Mouse (Mus musculus) CH12.LX (cell line): ENCODE data around the gene Sgca. TPM values are rescaled to one million over a fixed set of nuclear protein-coding genes. Genes with fewer than 3 reads are reported as not detected.

Experiments used
- DNase-seq: peaks from one replicate; pipeline ENCODE4 v3.0.0-alpha.2; 2013; ENCODE audit errors: extremely low read depth
- H3K27ac ChIP-seq: 2 replicates; pipeline ENCODE4 v1.5.1; 2012; ENCODE audit warnings: low read depth, mild to moderate bottlenecking, control low read depth, moderate library complexity; ENCODE audit not compliant: insufficient read depth
- H3K27me3 ChIP-seq: replicated peaks from 2 replicates; pipeline ENCODE3; 2012; ENCODE audit warnings: inconsistent platforms
- H3K36me3 ChIP-seq, 2 experiments: replicated peaks in 1 of 2; 2 replicates each; pipeline versions ENCODE3 to v1.6.1; 2012; ENCODE audit warnings: inconsistent platforms in 1 of 2, low read length in 1 of 2, mild to moderate bottlenecking in 1 of 2, mixed read lengths in 1 of 2, moderate library complexity in 1 of 2; ENCODE audit not compliant: control insufficient read depth in 1 of 2, insufficient read depth in 1 of 2
- H3K4me1 ChIP-seq, 2 experiments: 2 replicates each; pipeline ENCODE4 v1.6.1; 2012; ENCODE audit warnings: inconsistent platforms in 1 of 2, moderate library complexity in 1 of 2; ENCODE audit not compliant: insufficient read depth in 2 of 2, control insufficient read depth in 1 of 2
- H3K4me2 ChIP-seq: 2 replicates; pipeline ENCODE4 v1.6.1; 2012; ENCODE audit warnings: low read depth, mild to moderate bottlenecking, control low read depth; ENCODE audit not compliant: poor library complexity, insufficient read depth, severe bottlenecking
- H3K4me3 ChIP-seq, 3 experiments: fragments of 150-350 bp in 1 of 3; sonication (generic) in 1 of 3; replicated peaks in 1 of 3; 2 replicates each; pipeline versions ENCODE3 to v1.5.1; 2011 to 2012; ENCODE audit warnings: low read depth in 2 of 3, low read length in 2 of 3, mild to moderate bottlenecking in 2 of 3, moderate library complexity in 2 of 3, control low read depth in 1 of 3, improper control_type of control experiment in 1 of 3, inconsistent platforms in 1 of 3, mixed read lengths in 1 of 3; ENCODE audit not compliant: poor library complexity in 1 of 3
- H3K79me2 ChIP-seq: replicated peaks from 2 replicates; pipeline ENCODE4 v1.6.1; 2012; ENCODE audit warnings: mild to moderate bottlenecking, moderate library complexity; ENCODE audit not compliant: control insufficient read depth, poor library complexity, insufficient read depth, severe bottlenecking; ENCODE audit errors: extremely low read depth
- H3K9ac ChIP-seq: 2 replicates; pipeline ENCODE4 v1.6.1; 2012; ENCODE audit warnings: low read depth, mild to moderate bottlenecking, control low read depth, moderate library complexity; ENCODE audit not compliant: insufficient read depth
- H3K9me3 ChIP-seq: replicated peaks from 2 replicates; pipeline ENCODE3; 2012; ENCODE audit warnings: low read length, inconsistent platforms, mixed read lengths
- CHD1 ChIP-seq: IDR thresholded peaks from 2 replicates; pipeline ENCODE4 v1.6.1; 2012; ENCODE audit warnings: low read depth, low read length, improper control_type of control experiment, inconsistent platforms
- ELF1 ChIP-seq: IDR thresholded peaks from 2 replicates; pipeline ENCODE4 v1.6.1; 2014; ENCODE audit warnings: low read depth, mild to moderate bottlenecking, inconsistent platforms, low read length, improper control_type of control experiment
- GABPA ChIP-seq: IDR thresholded peaks from 2 replicates; pipeline ENCODE4 v1.6.1; 2012; ENCODE audit warnings: low read depth, low read length, improper control_type of control experiment, inconsistent platforms; ENCODE audit not compliant: insufficient replicate concordance
- JUND ChIP-seq: conservative IDR thresholded peaks from 2 replicates; pipeline ENCODE4 v1.6.1; 2011; ENCODE audit warnings: low read depth, low read length, improper control_type of control experiment
- KAT2A ChIP-seq: IDR thresholded peaks from 2 replicates; pipeline ENCODE4 v1.6.1; 2012; ENCODE audit warnings: low read length, improper control_type of control experiment, inconsistent platforms; ENCODE audit not compliant: insufficient replicate concordance
- MAFK ChIP-seq: IDR thresholded peaks from 2 replicates; pipeline ENCODE4 v1.6.1; 2011; ENCODE audit warnings: low read length, improper control_type of control experiment; ENCODE audit not compliant: insufficient replicate concordance
- MAX ChIP-seq: IDR thresholded peaks from 2 replicates; pipeline ENCODE4 v1.6.1; 2011; ENCODE audit warnings: low read length, improper control_type of control experiment
- MAZ ChIP-seq: IDR thresholded peaks from 2 replicates; pipeline ENCODE4 v1.6.1; 2012; ENCODE audit warnings: low read depth, mild to moderate bottlenecking, inconsistent platforms, low read length, improper control_type of control experiment, moderate library complexity
- MYC ChIP-seq: IDR thresholded peaks from 2 replicates; pipeline ENCODE4 v1.6.1; 2011; ENCODE audit warnings: low read depth, mild to moderate bottlenecking, improper control_type of control experiment, low read length
- NRF1 ChIP-seq: IDR thresholded peaks from 2 replicates; pipeline ENCODE4 v1.6.1; 2014; ENCODE audit warnings: low read depth, mild to moderate bottlenecking, inconsistent platforms, low read length, improper control_type of control experiment, moderate library complexity
- PAX5 ChIP-seq: IDR thresholded peaks from 2 replicates; pipeline ENCODE4 v1.6.1; 2012; ENCODE audit warnings: low read length, inconsistent platforms, mixed read lengths
- POLR2A ChIP-seq: IDR thresholded peaks from 2 replicates; pipeline ENCODE4 v1.6.1; 2011; ENCODE audit warnings: low read depth, mild to moderate bottlenecking, improper control_type of control experiment, low read length
- POLR2AphosphoS2 ChIP-seq: IDR thresholded peaks from 2 replicates; pipeline ENCODE4 v1.6.1; 2011; ENCODE audit warnings: low read depth, low read length, improper control_type of control experiment
- SIN3A ChIP-seq: IDR thresholded peaks from 2 replicates; pipeline ENCODE4 v1.6.1; 2012; ENCODE audit warnings: low read length, improper control_type of control experiment, inconsistent platforms
- SMC3 ChIP-seq: IDR thresholded peaks from 2 replicates; pipeline ENCODE4 v1.6.1; 2011; ENCODE audit warnings: low read depth, low read length, improper control_type of control experiment
- USF2 ChIP-seq: conservative IDR thresholded peaks from 2 replicates; pipeline ENCODE4 v1.6.1; 2011; ENCODE audit warnings: low read depth, low read length, improper control_type of control experiment
- ZKSCAN1 ChIP-seq: IDR thresholded peaks from 2 replicates; pipeline ENCODE4 v1.6.1; 2012; ENCODE audit warnings: low read depth, inconsistent platforms, low read length, improper control_type of control experiment, borderline replicate concordance
- ZNF384 ChIP-seq: IDR thresholded peaks from 2 replicates; pipeline ENCODE4 v1.6.1; 2012; ENCODE audit warnings: low read depth, low read length, improper control_type of control experiment, inconsistent platforms
- dilution Hi-C: fragments of 300-500 bp; cut with MboI; formaldehyde crosslinking; loops from 2 replicates; pipeline ENCODE4 v1.14.3; 2020; ENCODE audit warnings: low sequenced_read_pairs; ENCODE audit not compliant: extremely low pct_unique_long_range_greater_than_20kb, extremely low pct_ligation_motif_present
- in situ Hi-C: fragments of 300-500 bp; cut with MboI; formaldehyde crosslinking; loops from 3 replicates; pipeline ENCODE4 v1.14.3; 2019; ENCODE audit warnings: low sequenced_read_pairs, low pct_ligation_motif_present, low pct_unique_long_range_greater_than_20kb, mixed read lengths
- polyA plus RNA-seq: library from polyadenylated mRNA; unstranded; fragments of >175 nt; gene quantifications from 2 replicates; pipeline ENCODE4 v1.2.1, GENCODE M21; 2012; ENCODE audit warnings: low read depth; ENCODE audit not compliant: insufficient read length
- total RNA-seq, 2 experiments: library from RNA; depleted of rRNA; stranded (reverse); fragments of 300-350 nt in 1 of 2; fragments of >200 nt in 1 of 2; gene quantifications; 2 replicates each; pipeline ENCODE4 v1.2.3; 2012 to 2014

The Sgca gene
- total RNA-seq (2012; rRNA removed) (0.08 and 0.34 TPM in 2 replicates), total RNA-seq (2014; rRNA removed) (not detected in 2 replicates), polyA plus RNA-seq (0.39 and 0.45 TPM in 2 replicates)

GRCm38 (mm10) chr11:94976199-94976598, at the start of gene Sgca:
Gene Sgca (minus strand): TSS chr11:94976327.
- Histone ChIP-seq H3K27ac (no peak within 1 kb of the TSS), H3K4me1 (peaks cover 11 to 32% of the 10 kb centered on the region in 2 experiments), H3K79me2 (no peaks in the 10 kb centered on the region), H3K9me3 (no peaks in the 10 kb centered on the region), H3K27me3 (peaks cover 82% of the 10 kb centered on the region), H3K9ac (no peak within 1 kb of the TSS), H3K4me3 (no peak within 1 kb of the TSS), H3K4me2 (no peak within 1 kb of the TSS), H3K36me3 (no peaks in the 10 kb centered on the region)
- in situ Hi-C loops = no loop called here
- TF ChIP-seq GABPA (no peak), MYC (no peak), MAX (no peak), MAFK (no peak), SMC3 (no peak), ELF1 (no peak), KAT2A (no peak), SIN3A (no peak), NRF1 (no peak), CHD1 (no peak), POLR2AphosphoS2 (no peak), ZNF384 (no peak), MAZ (no peak), USF2 (no peak), ZKSCAN1 (no peak), JUND (no peak)
- DNase-seq = no peak
- dilution Hi-C loops = no loop called here

GRCm38 (mm10) chr11:95025227-95026012, 49.3 kb upstream of the Sgca start:
- Histone ChIP-seq H3K9ac (no peak overlapping the region), H3K4me3 (no peak overlapping the region), H3K9me3 (peaks cover 12% of the 10 kb centered on the region), H3K4me1 (peaks cover 19 to 47% of the 10 kb centered on the region in 2 experiments), H3K79me2 (no peaks in the 10 kb centered on the region), H3K27me3 (peaks cover 76% of the 10 kb centered on the region), H3K4me2 (no peak overlapping the region), H3K27ac (no peak overlapping the region), H3K36me3 (no peaks in the 10 kb centered on the region)
- TF ChIP-seq PAX5 (no peak), POLR2A (no peak)
- in situ Hi-C loops (no loop called here), dilution Hi-C loops (no loop called here)
- no peak for DNase-seq
